Mouse (Mus musculus): ENCODE results near the gene Sv2b.
"Not testable (repeated sequence)": the region's sequence is repeated elsewhere in the genome, so short reads cannot be mapped to it uniquely, and the experiment has no call there.

Gene Sv2b

DNA sequence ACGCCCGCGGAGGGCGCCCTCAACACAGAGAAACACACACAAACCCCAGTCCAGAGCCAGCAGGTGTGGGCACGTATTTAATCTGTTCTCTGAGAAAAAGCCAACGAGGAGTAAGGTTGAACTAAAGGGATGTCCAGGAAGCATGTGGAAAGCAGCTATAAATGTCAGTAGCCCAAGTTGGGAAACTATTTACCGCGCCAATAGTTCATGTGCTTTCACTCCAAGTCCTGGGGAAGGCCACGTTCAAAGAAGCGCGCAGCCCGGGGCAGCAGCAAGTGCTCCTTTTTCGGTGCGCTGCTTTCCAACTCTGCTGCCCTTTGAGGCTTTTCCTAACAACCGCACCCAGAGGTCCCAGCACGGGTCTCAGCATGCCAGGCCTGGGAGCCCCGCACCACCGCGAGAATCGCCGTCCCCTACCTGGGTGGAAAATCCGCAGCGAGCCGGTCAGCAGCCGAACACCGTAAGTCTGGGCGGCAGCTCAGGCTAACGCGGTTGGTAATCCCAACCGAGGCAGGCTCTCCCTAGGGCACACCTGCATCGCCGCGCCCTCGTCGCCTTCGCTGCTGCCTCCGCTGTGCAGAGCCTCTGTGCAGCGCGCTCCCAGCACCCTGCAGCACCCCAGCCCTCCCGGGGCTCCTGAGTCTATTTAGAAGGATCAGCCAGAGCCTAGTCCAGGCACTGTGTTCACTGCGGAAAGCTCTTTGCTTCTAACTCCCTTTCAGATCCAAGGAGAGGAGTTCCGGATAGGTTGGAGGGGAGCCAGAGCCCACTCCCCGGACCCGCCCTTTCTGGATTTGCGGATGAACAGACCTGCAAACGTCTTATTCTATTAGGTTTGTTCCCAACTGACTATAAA lies at the start of gene Sv2b:
Gene Sv2b, minus strand, starts transcription at position 806 of the 856 bp plus-strand sequence.
- no peak for DNase-seq (ENCODE audit: low spot score)

DNA sequence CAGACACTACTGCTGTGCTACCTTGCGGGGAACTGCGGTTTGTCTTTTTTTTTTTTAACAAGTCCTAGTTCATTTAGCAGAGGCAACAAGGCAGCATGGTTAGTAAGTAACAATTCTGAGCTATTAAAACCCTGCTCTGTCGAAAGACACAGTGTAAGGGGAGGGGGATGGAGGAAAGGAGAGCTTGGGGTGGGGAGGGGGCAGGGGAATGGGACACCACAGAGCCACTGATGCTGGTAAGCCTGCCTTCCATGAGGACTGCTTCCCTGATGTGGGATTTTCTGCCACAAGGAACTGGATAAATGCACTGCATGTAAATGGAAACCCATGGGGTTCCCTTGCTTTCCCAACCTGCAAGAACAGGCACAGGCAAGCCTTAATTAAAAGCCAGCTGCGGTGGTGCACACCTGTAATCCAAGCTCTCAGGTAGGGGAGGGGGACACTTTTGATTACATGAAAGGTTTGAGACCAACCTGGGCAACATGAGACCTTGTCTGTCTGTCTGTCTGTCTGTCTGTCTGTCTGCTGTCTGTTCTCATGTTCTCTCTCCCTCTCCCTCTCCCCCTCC lies 49.3 kb upstream of the Sv2b start:
- no peak for DNase-seq (ENCODE audit: low spot score)

DNA sequence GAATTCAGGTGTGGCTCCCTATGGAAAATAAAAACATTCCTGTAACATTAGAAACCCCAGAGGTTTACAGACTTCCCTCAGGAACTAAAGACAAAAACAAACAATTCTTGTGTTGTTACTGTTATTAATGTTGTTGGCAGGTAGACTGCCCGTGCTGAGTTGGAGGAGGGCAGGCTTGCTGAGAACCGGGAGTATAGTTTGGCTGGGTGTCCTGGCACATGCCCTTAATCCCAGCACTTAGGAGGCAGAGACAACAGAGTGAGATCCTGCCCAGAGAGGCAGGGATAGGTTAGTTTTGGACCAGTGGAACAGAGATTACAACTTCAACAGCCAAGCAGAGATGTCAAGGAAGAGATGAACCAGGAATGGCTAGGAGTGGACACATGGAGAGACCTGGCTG lies 46.5 kb upstream of the Sv2b start:
- DNase-seq (ENCODE audit: low spot score), result no peak

DNA sequence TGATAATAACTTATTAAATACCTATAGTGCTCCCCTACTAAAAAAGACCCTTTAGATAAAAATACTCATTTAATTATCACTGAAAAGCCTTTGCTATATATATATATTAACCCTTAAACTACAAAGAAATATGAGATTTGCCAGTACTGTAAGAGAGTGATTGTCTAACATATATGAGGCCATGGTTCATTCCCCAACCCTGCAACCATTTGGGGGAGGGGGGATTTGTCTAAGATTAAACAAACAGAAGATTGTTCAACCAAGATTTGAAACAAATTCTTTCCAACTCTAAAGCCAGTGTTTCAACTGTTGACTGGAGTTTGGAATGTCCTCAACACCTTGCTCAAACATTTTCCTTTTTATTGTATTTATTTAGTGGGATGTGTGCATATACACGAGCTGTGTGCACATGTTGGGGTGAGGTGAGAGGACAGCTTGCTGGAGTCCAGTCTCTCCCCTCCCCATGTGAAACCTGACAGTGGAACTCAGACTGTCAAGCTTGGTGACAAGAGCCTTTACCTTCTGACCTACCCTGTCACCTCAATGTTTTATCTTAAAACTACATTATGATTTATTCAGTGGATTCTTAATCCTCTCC lies 43.8 kb upstream of the Sv2b start:
- DNase-seq (ENCODE audit: low spot score), result no peak

DNA sequence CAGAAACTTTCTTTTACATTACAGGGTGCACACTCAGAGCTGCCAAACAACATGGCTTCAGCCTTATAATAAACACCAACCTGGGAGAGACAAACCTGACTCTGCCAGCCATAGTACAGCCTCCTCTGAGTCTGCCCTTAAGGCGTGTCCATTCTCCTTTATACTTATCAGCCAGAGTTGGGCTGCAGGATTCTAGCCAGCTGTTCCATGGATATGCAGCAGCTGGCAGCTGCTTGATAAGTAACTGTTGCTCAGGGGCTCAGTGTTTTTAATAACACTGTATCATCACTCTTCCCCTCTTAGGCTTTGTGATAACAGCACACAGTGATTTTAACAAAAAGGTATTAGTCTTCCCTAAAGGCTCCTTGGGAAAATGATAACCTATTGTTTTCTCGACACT lies 41.1 kb upstream of the Sv2b start:
- DNase-seq (ENCODE audit: low spot score), result no peak

DNA sequence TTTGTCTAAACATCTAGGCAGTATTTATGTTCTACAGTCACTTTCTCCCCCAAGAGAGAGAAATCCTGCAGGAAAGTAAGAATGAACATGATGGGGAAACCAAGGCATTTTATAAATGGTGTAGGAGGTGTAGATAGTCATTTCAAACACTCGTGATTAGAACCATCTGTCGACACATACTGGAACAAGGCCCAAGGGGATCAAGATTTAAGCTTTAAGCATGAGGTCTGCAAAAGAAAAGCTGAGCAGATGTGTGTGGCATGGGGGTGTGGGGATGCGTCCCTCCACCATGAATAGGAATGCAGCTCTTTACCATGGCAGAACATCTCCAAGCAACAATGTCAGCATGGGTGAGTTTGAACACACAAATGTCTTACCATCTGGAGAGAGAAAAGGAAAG lies 23.2 kb upstream of the Sv2b start:
- no peak for DNase-seq (ENCODE audit: low spot score)

DNA sequence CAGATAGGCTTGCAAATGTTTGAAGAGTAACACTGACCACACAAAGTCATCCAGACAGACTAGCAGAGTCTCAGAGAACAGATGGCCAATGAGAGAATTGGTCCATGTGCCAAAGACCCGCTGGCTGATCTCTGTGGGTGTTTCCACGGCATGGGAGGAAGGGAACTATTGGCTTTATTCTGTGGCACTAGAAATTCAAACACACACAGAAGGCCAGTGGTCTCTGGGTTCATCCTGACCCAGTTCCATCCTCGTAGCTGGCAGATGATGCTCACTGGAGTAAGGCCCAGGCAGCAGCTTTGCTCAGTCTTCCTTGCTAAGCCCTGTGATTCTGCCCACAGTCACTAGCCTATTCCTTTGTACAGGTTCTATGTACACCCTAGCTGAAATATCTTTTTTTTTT lies 20.7 kb upstream of the Sv2b start:
- DNase-seq (ENCODE audit: low spot score), result no peak

DNA sequence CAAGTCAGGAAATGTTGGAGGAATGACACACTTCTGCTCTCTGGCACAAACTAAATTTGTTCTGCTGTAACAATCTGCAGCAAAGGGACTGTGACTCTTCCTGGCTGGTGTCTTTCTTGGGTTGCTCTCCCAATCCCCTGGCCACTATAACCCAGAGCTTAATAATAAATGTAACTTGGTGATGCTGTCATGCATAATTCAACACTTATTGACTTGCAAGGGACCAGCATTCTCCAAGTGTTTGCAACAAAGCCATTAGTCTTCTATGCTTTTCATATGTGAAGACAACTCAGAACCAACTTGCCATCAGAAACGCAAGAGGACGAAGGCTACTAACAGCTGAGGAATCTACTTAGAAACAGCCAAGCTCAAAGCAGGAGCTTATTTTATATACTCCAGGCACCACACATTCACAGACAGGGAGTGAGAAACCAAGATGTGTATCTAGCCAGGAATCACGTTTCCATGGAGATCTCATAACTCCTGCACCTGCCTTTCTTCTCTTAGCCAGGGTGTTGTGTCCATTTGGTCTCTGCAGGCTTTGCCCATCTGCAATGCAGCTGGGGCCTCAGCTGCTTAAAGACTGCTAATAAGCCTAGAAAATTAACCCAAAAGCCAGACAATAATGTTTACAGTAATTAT lies 19.8 kb upstream of the Sv2b start:
- DNase-seq (ENCODE audit: low spot score), result no peak

DNA sequence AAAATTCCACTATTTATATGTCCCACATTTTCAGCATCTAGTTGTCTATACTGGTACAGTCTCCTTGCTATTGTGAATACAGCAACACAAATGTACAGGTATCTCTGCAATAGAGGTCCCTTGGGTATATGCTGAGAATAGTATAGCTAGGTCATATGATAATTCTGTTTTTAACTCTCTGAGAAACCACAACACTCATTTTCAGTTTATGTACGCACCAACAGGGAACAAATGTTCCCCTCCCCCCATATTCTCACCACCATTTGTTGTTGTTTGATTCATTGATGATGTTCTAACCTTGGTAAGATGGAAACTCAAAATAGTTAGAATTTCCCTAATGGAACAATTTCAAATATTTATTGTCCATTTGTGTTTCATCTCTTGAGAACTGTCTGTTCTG lies 16.2 kb upstream of the Sv2b start:
- DNase-seq (ENCODE audit: low spot score), result no peak

DNA sequence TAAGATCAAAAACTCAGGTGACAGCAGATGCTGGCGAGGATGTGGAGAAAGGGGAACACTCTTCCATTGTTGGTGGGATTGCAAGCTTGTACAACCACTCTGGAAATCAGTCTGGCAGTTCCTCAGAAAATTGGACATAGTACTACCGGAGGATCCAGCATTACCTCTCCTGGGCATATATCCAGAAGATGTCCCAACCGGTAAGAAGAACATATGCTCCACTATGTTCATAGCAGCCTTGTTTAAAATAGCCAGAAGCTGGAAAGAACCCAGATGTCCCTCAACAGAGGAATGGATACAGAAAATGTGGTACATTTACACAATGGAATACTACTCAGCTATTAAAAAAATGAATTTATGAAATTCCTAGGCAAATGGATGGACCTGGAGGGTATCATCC lies 13.7 kb upstream of the Sv2b start:
- DNase-seq (ENCODE audit: low spot score), result not testable (repeated sequence)

DNA sequence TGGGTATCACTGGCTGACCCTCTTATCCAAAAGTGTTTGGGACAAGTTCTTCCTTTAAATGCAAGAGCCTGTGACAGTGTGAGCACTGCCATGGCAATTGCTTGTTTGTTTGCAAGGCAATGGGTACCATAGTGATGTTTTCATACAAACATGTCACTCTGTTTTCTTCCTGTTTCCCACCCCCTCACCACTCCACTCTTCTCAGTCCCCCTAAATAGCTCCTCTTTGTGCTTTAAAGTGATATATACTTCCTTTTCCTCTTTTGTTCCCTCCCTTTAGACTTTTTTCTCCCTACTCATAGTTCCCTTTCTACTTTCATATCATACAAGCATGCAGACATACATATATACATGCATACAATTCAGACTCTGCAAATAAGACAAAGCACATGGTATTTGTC lies 10.9 kb upstream of the Sv2b start:
- DNase-seq (ENCODE audit: low spot score), result no peak

DNA sequence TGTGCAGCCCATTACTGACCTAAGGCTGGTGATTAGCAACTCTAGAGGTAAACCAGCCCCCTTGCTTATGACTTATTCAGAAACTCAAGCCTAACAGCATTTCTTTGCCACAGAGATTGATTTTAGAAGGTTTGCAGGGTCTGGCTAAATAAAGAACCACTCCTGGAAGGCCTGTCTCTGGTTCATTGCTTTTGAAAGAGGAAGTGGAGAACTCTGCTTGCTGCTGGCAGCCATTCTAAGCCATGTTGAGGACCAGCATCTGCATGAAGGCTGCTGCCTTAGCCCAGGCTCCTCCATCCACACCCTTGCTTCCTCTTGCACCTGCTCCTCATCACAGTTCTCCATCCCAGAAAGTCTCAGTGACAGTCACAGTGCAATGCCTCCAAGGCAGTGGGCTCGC lies 9.3 kb upstream of the Sv2b start:
- no peak for DNase-seq (ENCODE audit: low spot score)

DNA sequence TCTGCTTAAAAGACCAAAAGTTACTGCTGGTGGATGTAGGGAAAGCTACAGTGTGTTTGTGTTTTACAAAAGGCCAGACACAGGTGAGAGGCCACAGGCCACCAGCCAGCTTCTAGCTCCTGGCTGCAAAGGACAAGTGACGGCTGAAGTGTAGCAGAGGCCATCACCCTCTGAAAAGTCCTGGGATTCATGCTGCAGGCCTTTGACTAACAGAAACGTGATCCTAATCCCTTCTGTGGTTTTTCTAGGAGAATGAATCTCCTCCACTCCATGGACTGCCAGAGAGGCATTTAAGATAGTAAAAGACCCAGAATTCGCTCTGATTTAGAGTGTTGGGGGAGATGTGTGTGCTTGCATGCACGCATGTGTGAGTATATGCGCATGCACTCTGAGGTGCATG lies 5.8 kb upstream of the Sv2b start:
- no peak for DNase-seq (ENCODE audit: low spot score)

DNA sequence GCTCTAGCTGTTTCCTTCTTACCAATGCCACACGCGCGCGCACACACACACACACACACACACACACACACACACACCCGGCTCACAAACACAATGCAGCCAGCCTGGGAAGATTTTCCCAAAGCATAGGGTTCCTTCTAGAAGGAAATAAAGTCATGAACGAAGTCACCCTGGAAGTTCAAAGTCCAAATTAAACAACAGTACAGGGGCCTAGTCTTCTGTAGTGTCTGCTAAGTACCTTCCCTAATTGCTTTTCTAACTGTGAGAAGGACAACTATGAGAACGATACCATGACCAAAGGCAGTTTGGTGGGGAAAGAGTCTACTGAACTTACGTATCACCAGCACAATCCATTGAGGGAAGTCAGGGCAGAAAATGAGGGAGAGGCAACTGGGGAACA lies 508 bp upstream of the Sv2b start:
- no peak for DNase-seq (ENCODE audit: low spot score)

DNA sequence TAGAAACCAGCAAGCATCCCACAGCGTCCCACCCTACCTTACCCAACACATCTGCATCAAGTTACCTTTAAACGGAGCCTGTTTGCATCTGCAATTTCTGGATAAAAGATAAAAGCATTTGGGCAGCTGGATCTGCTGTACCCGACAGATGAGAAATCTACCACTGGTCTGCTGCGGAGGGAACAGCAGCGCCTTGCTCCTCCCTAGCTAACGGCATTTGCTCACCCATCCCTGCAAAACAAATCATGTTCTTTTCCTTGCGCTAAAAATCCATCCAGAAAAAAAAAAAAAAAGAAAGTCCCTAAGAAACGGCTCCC lies 964 bp downstream of the Sv2b start:
- no peak for DNase-seq (ENCODE audit: low spot score)

DNA sequence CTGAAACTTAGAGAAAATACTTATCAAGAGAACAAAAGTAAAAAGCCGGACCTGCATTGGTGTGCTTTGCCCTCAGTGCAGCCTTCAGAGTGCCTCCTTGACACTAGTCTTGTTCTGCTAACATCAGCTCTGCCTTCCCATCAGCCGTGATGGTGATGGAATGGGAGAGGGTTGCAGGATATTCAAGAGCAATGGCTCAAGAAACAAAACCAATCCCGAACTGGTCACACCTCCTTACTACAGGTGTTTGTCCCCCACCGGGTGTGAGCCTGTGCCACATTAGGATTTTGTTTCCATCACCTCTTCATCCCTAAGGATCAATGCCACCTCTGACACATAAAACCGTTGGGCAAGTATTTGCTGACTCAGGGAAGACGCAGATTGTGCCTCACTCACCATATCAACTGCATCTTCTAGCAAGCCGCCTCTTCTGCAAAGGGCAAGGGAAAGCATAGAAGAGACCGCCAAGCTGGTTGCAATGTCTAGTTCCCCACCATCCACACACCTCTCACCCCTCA lies 1.4 kb downstream of the Sv2b start:
- DNase-seq (ENCODE audit: low spot score), result no peak

DNA sequence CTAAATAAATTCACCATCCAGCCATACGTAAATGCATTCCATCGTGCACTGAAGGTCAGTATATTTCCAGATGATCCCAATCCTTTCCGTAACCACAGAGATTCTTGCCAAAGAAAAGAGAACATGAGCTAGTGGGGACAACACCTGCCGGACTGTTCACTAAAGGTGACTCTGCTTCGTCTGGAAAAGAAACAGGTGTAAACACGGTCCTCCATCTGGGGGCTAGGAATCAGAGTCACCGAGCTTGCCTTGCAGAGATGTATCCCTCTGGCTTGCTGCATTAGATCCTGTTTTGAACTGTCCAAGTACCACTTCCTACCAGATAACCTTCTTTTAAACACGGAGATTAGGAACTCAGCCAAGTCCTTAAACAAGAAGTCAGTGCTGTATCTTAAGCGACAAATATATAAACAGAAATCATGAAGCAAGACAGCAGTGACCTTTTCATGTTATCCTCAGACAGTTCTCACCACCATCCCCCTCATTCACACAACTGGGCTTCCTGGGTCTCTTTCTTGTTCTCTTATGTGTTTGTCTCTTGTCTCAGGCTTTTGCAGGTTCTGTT lies 3.1 kb downstream of the Sv2b start:
- no peak for DNase-seq (ENCODE audit: low spot score)

DNA sequence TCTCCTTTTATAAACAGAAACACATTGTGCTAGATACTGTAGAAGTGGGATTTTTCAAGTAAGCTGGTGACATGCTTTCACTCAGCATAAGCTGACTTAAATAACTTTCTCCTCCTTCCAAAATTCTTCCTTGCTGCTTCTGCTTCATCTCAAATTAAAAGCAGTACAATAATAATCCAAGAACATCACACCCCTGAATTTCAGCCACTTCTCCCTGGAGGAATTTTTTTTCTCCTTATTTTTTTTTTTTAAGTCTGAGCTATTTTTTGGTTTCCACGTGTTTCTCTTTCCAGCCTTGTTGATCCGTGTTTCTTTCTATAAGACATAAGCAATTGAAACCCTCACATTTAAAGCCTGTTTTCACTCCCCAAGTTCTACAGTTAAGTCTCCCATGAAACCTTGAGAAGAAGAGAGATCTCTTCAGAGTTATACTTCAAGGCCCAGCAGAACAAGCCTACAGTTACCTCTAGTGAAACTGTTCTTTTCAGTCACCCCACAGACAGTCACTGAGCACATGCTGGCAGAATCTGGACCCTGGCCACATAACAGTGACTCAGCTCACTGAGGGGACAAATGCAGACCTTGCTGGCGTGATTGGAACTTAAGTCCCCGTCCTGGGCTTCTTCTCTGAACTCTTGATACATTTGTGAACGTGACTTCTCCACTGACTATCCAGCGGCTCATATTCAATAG lies 6.4 kb downstream of the Sv2b start:
- no peak for DNase-seq (ENCODE audit: low spot score)

DNA sequence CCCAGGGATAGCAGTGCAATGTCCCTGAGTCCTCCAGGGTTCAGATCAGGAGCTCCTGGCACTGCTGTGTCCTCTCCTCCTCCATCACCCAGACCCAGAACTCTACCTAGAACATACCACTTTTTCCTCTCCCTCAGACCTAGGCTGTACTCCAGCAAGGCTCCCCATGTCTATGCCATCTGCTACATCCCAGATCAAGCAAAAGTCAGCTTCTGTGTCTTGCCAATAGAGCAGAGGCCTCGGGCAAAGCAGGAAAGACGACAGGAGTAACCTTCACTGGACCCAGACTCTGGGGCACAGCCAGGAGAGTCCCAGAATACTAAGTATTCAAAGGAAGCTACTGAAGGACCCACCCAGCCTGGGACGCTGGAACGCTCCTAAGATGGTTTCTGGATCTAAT lies 9.8 kb downstream of the Sv2b start:
- DNase-seq (ENCODE audit: low spot score), result no peak

DNA sequence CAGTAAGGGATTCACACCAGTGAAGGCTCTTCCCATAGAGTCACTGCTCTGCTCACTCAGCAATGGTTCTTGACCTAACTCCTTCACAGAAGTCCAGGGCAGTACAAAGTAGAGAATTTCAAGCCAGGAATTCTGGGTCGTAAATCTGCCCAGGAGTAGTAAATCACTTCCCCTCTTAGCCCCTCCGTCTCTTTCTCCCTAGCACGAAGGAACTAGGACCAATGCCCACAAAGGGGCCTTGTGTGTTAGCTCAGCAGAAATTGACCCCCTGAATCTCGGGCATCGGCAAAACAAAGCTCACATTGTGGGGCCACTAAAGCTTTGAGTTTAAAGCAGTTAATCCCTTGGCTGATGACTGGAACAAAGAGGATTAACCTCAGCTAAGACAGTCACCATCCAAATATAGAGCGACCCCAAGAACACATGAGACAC lies 12.4 kb downstream of the Sv2b start:
- DNase-seq (ENCODE audit: low spot score), result no peak

DNA sequence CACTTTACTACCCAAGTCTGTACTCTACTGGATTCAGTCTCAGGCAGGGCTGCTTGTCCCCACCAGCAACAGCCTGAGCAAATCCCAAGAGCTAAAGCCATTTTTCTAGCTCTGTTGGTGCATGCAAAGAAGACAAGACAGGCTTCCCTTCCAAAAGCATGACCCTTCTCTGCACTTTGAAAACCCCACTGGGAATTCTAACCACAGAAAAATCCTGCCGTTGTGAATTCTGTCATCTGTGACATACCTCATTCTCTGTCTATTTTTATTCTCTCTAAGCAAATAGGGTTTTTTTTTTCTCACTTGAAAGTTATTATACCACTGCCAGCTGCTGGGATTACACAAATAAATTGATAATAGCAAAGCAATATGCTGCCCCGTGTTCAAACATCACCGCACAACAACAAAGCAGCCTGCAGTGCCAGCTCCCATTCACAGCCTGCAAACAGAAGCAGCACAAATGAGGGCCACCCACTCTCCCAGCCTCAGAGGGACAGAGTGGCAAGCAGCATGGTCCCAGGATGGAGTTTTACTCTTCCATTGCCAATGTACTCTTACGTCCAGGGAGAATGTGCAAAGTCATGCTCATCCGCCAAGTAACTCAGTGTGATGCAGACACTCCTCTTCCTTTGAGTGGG lies 13.7 kb downstream of the Sv2b start:
- no peak for DNase-seq (ENCODE audit: low spot score)

DNA sequence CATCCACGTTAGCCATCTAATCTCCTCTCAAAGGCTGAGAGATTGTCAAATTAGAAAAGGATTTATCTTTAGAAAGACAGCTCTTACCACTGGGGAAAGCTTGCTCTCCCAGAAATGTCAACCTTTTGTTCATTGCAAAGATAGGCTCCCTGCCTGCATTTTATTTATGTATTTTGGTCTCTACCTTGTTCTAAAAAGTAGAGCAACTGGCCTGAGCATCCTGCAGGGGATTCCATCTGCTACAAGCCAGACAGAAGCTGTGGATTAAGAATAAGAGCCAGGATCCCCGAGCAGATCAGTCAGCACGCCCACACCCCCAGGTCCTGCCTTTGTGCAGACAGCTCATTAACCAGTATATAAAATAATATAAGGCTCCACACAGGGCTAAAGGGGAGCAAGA lies 16.8 kb downstream of the Sv2b start:
- no peak for DNase-seq (ENCODE audit: low spot score)

Measured in layer of hippocampus, adult 9-10 months (tissue).